Mouse (Mus musculus): ENCODE data around the gene Dnaaf5. TPM values are rescaled to one million over a fixed set of nuclear protein-coding genes. Genes with fewer than 3 reads are reported as not detected.

Dnaaf5 gene
- polyA plus RNA-seq, 2 experiments: 2.0 to 6.5 TPM

DNA sequence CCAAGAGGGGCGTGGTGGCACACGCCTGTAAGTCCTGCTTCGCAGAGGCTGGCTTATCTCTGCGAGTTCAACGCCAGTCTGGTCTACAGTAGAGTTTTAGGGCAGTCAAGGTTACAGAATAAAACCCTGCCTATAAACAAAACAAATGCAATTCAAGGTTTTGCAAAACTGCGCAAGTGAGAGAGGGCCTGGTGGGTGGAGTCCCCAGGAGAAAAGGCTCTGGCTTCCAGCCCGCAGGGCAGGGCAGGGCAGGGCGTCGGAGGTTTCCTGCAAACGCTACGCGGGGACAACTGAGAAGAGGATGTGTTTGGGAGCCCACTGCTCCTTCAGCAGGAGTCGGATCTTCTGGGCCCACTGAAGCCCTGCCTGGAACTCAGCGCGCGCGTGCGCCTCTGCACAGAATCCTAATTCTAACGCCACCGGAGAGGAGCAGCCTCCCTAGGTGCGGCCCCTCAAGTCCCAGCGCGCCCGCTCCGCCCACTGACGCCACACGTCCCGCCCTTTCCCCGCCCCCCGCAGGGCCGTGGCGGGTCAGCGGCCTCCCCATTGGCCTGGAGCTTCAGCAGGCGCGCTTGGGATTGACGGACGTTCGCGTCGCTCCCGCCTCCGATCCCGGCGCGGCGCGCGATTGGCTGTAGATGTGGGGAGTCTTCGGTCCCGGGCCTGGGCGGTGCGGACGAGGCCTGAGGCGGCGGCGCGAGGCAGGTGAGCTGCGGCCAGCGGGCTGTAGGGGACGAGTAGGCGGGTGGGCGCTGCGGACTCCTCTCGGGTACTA lies 50.2 kb downstream of the Dnaaf5 start, which contains the start of gene Sun1:
Sun1 (plus strand) TSS at position 643 of the 775 bp plus-strand sequence.
- DNase-seq (ENCODE audit: low read depth in 3 of 3, low spot score in 3 of 3) (peak; percentile 95 to 96 (median 96)), ATAC-seq (ENCODE audit: insufficient read depth) (peak; percentile 91)
- Histone ChIP-seq H3K4me1 (replicated peaks; ENCODE audit: control insufficient read depth in 2 of 2, insufficient read depth in 2 of 2, low read length in 1 of 2) (peaks cover 58 to 72% of the 10 kb centered on the region in 2 experiments), H3K27ac (peak within 1 kb of the TSS; percentile 82), H3K27me3 (ENCODE audit: control insufficient read depth, insufficient read depth, low read length) (no peaks in the 10 kb centered on the region), H3K36me3 (replicated peaks; ENCODE audit: control insufficient read depth, insufficient read depth, low read depth) (no peaks in the 10 kb centered on the region; the same call in 1 of the 2 replicates), H3K9me3 (ENCODE audit: control insufficient read depth, low read length) (no peaks in the 10 kb centered on the region), H3K9ac (replicated peaks) (peak within 1 kb of the TSS; percentile 92), H3K4me2 (ENCODE audit: low read depth) (peak within 1 kb of the TSS; percentile 98), H3K4me3 (ENCODE audit: insufficient read depth in 1 of 2, low read depth in 2 of 2, low read length in 2 of 2) (peak within 1 kb of the TSS; percentile 78 to 90)
- TF ChIP-seq CTCF (IDR thresholded peaks at IDR 0.05; ENCODE audit: low read depth): no peak
- under 1% methylated on average over 64 of the region's 64 CpGs for WGBS (ENCODE audit: insufficient replicate concordance)

DNA sequence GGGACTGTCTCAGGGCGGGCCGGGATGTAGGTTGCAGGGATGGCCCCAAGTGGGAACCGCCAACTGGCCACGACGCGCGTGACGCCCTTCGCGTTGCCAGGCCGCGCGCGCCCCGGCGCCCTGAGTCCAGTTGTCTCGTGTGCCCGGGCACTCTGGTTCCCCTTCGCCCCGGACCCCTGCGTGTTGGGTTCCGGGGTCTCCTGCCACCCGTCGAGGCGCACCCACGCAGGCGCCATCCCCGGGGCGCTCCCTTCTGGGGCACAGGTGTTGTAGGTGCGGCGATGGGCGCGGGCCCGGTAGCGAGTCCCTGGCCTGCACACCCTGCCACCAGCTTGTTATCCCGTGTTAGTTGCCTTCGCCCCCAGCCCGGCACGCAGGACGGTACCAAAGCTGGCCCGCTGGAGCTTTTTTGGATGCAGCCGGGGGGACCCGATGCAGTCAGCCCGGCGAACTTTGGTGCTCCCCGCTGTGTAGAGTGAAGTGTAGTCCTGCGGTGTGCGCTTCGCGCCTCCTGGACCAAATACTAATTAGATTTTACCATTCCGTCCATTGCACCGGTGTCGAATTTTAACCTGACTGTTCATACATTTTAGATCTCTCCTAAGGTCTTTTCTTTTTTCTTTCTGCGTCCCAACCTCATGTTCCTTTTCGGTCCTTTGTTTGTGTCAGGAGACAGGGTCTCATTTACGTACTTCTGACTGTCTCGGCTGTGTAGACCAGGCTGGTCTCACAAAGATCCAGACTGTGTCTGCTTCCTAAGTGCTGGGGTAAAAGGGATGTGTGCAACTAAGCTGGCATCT lies 50.9 kb downstream of the Dnaaf5 start:
- WGBS (ENCODE audit: insufficient replicate concordance): 2% methylated on average over 57 of the region's 57 CpGs
- no peak for DNase-seq (ENCODE audit: low read depth in 3 of 3, low spot score in 3 of 3)

DNA sequence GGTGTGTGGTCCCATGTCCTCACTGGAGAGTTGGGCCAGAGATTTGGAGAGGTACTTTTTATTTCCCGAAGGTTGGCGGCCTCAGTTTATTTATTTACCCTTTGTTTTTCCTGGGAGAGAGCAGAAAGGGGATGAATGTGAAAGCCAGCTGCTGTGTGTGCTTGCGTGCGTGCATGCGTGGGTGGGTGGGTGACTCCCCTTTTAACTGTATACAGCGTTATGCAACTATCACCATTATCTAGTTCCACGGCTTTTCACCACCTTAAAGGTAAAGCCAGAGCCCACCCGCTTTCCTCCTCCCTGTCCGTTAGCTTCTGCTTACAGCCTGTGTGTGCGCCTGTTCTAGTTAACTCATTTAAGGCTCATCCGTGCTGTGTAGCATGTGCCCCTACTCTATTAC lies 52.1 kb downstream of the Dnaaf5 start:
- TF ChIP-seq CTCF (IDR thresholded peaks at IDR 0.05; ENCODE audit: low read depth): no peak
- TF ChIP-seq EP300 (IDR thresholded peaks at IDR 0.05; ENCODE audit: low read depth): no peak
- DNase-seq (ENCODE audit: low read depth in 3 of 3, low spot score in 3 of 3) (no peak), ATAC-seq (ENCODE audit: insufficient read depth) (no peak)
- Histone ChIP-seq H3K9me3 (ENCODE audit: control insufficient read depth, low read length) (no peaks in the 10 kb centered on the region), H3K4me1 (replicated peaks; ENCODE audit: control insufficient read depth in 2 of 2, insufficient read depth in 2 of 2, low read length in 1 of 2) (peaks cover 39 to 65% of the 10 kb centered on the region in 2 experiments), H3K4me2 (ENCODE audit: low read depth) (peak overlapping the region; percentile 89), H3K36me3 (replicated peaks; ENCODE audit: control insufficient read depth, insufficient read depth, low read depth) (no peaks in the 10 kb centered on the region; the same call in 1 of the 2 replicates), H3K27me3 (ENCODE audit: control insufficient read depth, insufficient read depth, low read length) (no peaks in the 10 kb centered on the region), H3K27ac (no peak overlapping the region; the same call in 1 of the 2 replicates), H3K9ac (replicated peaks) (peak overlapping the region; percentile 92), H3K4me3 (ENCODE audit: insufficient read depth in 1 of 2, low read depth in 2 of 2, low read length in 2 of 2) (peak overlapping the region; percentile 78 to 90)
- WGBS (ENCODE audit: insufficient replicate concordance): 54% methylated on average over 11 of the region's 11 CpGs

More for the DNA sequence above, 50.9 kb downstream of the Dnaaf5 start:
- Histone ChIP-seq H3K36me3 (replicated peaks; ENCODE audit: control insufficient read depth, insufficient read depth, low read depth) (no peaks in the 10 kb centered on the region; the same call in 1 of the 2 replicates), H3K9me3 (ENCODE audit: control insufficient read depth, low read length) (no peaks in the 10 kb centered on the region), H3K4me1 (replicated peaks; ENCODE audit: control insufficient read depth in 2 of 2, insufficient read depth in 2 of 2, low read length in 1 of 2) (peaks cover 50 to 67% of the 10 kb centered on the region in 2 experiments), H3K4me2 (ENCODE audit: low read depth) (peak overlapping the region; percentile 89), H3K27me3 (ENCODE audit: control insufficient read depth, insufficient read depth, low read length) (no peaks in the 10 kb centered on the region), H3K9ac (replicated peaks) (peak overlapping the region; percentile 92), H3K27ac (peak overlapping the region; percentile 55), H3K4me3 (ENCODE audit: insufficient read depth in 1 of 2, low read depth in 2 of 2, low read length in 2 of 2) (peak overlapping the region; percentile 78 to 90)
- no peak for TF ChIP-seq EP300 (IDR thresholded peaks at IDR 0.05; ENCODE audit: low read depth)
- no peak for TF ChIP-seq CTCF (IDR thresholded peaks at IDR 0.05; ENCODE audit: low read depth)
- peak; percentile 19; the same call in 1 of the 2 replicates for ATAC-seq (ENCODE audit: insufficient read depth)

DNA sequence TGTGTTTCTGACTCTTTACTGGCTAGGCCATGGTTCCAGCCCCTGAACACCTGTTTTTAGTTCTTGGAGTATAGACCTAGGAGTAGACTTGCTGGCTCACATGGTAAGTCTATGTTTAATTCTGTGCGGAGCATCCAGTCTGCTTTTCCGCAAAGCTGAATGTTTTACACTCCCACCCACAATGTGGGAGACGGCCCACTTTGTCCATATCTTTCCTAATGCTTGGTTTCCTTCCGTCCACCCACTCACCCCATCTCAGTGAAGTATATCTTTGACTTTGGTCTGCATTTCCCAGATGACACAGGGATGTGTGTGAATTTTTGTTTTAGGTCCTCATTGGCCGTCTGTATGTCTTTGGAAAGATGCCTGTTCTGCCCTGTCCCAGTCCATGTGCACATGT lies 53.3 kb downstream of the Dnaaf5 start:
- no peak for TF ChIP-seq CTCF (IDR thresholded peaks at IDR 0.05; ENCODE audit: low read depth)
- TF ChIP-seq EP300 (IDR thresholded peaks at IDR 0.05; ENCODE audit: low read depth): no peak
- Histone ChIP-seq H3K9ac (replicated peaks) (no peak overlapping the region), H3K36me3 (replicated peaks; ENCODE audit: control insufficient read depth, insufficient read depth, low read depth) (no peaks in the 10 kb centered on the region; the same call in none of the 2 replicates), H3K27me3 (ENCODE audit: control insufficient read depth, insufficient read depth, low read length) (no peaks in the 10 kb centered on the region), H3K4me2 (ENCODE audit: low read depth) (peak overlapping the region; percentile 20; the same call in 1 of the 2 replicates), H3K4me1 (replicated peaks; ENCODE audit: control insufficient read depth in 2 of 2, insufficient read depth in 2 of 2, low read length in 1 of 2) (peaks cover 28 to 57% of the 10 kb centered on the region in 2 experiments), H3K4me3 (ENCODE audit: insufficient read depth in 1 of 2, low read depth in 2 of 2, low read length in 2 of 2) (no peak overlapping the region), H3K9me3 (ENCODE audit: control insufficient read depth, low read length) (no peaks in the 10 kb centered on the region), H3K27ac (no peak overlapping the region)
- ATAC-seq (ENCODE audit: insufficient read depth): no peak
- no peak for DNase-seq (ENCODE audit: low read depth in 3 of 3, low spot score in 3 of 3)
- 73% methylated on average over 5 of the region's 5 CpGs for whole genome bisulfite sequencing (ENCODE audit: insufficient replicate concordance)
